Mouse (Mus musculus): ENCODE measurements at regions not wholly inside any gene's neighbourhood (a gene's known extent, or its start where the extent isn't known, plus 50 kb on each side); places are given as distances from the start of the nearest gene placed in this dataset.
"Not testable (repeated sequence)": the region's sequence is repeated elsewhere in the genome, so short reads cannot be mapped to it uniquely, and the experiment has no call there.

- H3K27ac ChIP-seq (ENCODE audit: low read depth): no peak overlapping the region
- ATAC-seq (no peak), DNase-seq (no peak)
- 11% methylated on average over 2 of the region's 2 CpGs for WGBS (ENCODE audit: insufficient replicate concordance)
- no peaks in the 10 kb centered on the region for H3K36me3 ChIP-seq (replicated peaks; ENCODE audit: insufficient read depth, low read length)
- H3K9me3 ChIP-seq (ENCODE audit: low read length): no peaks in the 10 kb centered on the region
- peaks cover 7% of the 10 kb centered on the region for H3K27me3 ChIP-seq (ENCODE audit: insufficient read depth, low read length)
- TF ChIP-seq CTCF (IDR thresholded peaks at IDR 0.05; ENCODE audit: low read depth): no peak
- no peak for TF ChIP-seq EP300 (IDR thresholded peaks at IDR 0.05; ENCODE audit: low read depth)
- no peak overlapping the region for H3K4me2 ChIP-seq (ENCODE audit: low read depth, low read length)
- no peaks in the 10 kb centered on the region for H3K4me1 ChIP-seq (ENCODE audit: insufficient read depth)
- no peak overlapping the region for H3K9ac ChIP-seq (replicated peaks)
- no peak overlapping the region for H3K4me3 ChIP-seq (ENCODE audit: low read depth, low read length)
Measured at GRCm38 (mm10) chr9:43857988-43858387, 114.2 kb downstream of the Nectin1 start.

- 37% methylated on average over 6 of the region's 6 CpGs for WGBS (ENCODE audit: insufficient replicate concordance)
- DNase-seq: no peak
- Histone ChIP-seq H3K36me3 (replicated peaks; ENCODE audit: insufficient read depth, low read length) (no peaks in the 10 kb centered on the region), H3K9me3 (ENCODE audit: low read length) (no peaks in the 10 kb centered on the region), H3K4me2 (ENCODE audit: low read depth, low read length) (no peak overlapping the region), H3K27ac (ENCODE audit: low read depth) (no peak overlapping the region), H3K9ac (replicated peaks) (no peak overlapping the region), H3K4me3 (ENCODE audit: low read depth, low read length) (no peak overlapping the region), H3K27me3 (ENCODE audit: insufficient read depth, low read length) (peaks cover 13% of the 10 kb centered on the region), H3K4me1 (ENCODE audit: insufficient read depth) (no peaks in the 10 kb centered on the region)
- no peak for TF ChIP-seq EP300 (IDR thresholded peaks at IDR 0.05; ENCODE audit: low read depth)
- TF ChIP-seq CTCF (IDR thresholded peaks at IDR 0.05; ENCODE audit: low read depth): no peak
- no peak for ATAC-seq
Measured at GRCm38 (mm10) chr9:43858761-43859160, 115.0 kb downstream of the Nectin1 start.

- Histone ChIP-seq H3K9me3 (ENCODE audit: low read length) (no peaks in the 10 kb centered on the region), H3K36me3 (replicated peaks; ENCODE audit: insufficient read depth, low read length) (no peaks in the 10 kb centered on the region), H3K9ac (replicated peaks) (no peak overlapping the region), H3K4me1 (ENCODE audit: insufficient read depth) (no peaks in the 10 kb centered on the region), H3K27ac (ENCODE audit: low read depth) (no peak overlapping the region), H3K4me3 (ENCODE audit: low read depth, low read length) (no peak overlapping the region), H3K4me2 (ENCODE audit: low read depth, low read length) (no peak overlapping the region), H3K27me3 (ENCODE audit: insufficient read depth, low read length) (peaks cover 20% of the 10 kb centered on the region)
- 90% methylated on average over 2 of the region's 2 CpGs for WGBS (ENCODE audit: insufficient replicate concordance)
- no peak for DNase-seq
- TF ChIP-seq EP300 (IDR thresholded peaks at IDR 0.05; ENCODE audit: low read depth) (no peak), CTCF (IDR thresholded peaks at IDR 0.05; ENCODE audit: low read depth) (no peak)
- ATAC-seq: no peak
Measured at GRCm38 (mm10) chr9:43860264-43860663, 116.5 kb downstream of the Nectin1 start.

GRCm38 (mm10) chr9:43861375-43861774, 117.6 kb downstream of the Nectin1 start:
- TF ChIP-seq CTCF (IDR thresholded peaks at IDR 0.05; ENCODE audit: low read depth) (no peak), EP300 (IDR thresholded peaks at IDR 0.05; ENCODE audit: low read depth) (no peak)
- 47% methylated on average over 10 of the region's 10 CpGs for WGBS (ENCODE audit: insufficient replicate concordance)
- ATAC-seq: no peak
- Histone ChIP-seq H3K4me2 (ENCODE audit: low read depth, low read length) (no peak overlapping the region), H3K9me3 (ENCODE audit: low read length) (no peaks in the 10 kb centered on the region), H3K36me3 (replicated peaks; ENCODE audit: insufficient read depth, low read length) (no peaks in the 10 kb centered on the region), H3K4me3 (ENCODE audit: low read depth, low read length) (no peak overlapping the region), H3K4me1 (ENCODE audit: insufficient read depth) (no peaks in the 10 kb centered on the region), H3K27me3 (ENCODE audit: insufficient read depth, low read length) (peaks cover 20% of the 10 kb centered on the region), H3K9ac (replicated peaks) (no peak overlapping the region), H3K27ac (ENCODE audit: low read depth) (no peak overlapping the region)
- DNase-seq: no peak

GRCm38 (mm10) chr9:43862034-43862433, 118.2 kb downstream of the Nectin1 start:
- not testable (repeated sequence) for H3K36me3 ChIP-seq (replicated peaks; ENCODE audit: insufficient read depth, low read length); ATAC-seq; H3K27ac ChIP-seq (ENCODE audit: low read depth); H3K9me3 ChIP-seq (ENCODE audit: low read length); H3K4me1 ChIP-seq (ENCODE audit: insufficient read depth); H3K4me2 ChIP-seq (ENCODE audit: low read depth, low read length); H3K9ac ChIP-seq (replicated peaks); DNase-seq; H3K4me3 ChIP-seq (ENCODE audit: low read depth, low read length)
- peaks cover 20% of the 10 kb centered on the region for H3K27me3 ChIP-seq (ENCODE audit: insufficient read depth, low read length)
- WGBS (ENCODE audit: insufficient replicate concordance): 25% methylated on average over 11 of the region's 11 CpGs

- DNase-seq: no peak
- H3K4me2 ChIP-seq (ENCODE audit: low read depth, low read length): no peak overlapping the region
- no peak overlapping the region for H3K9ac ChIP-seq (replicated peaks)
- ATAC-seq: no peak
- no peak overlapping the region for H3K4me3 ChIP-seq (ENCODE audit: low read depth, low read length)
- H3K36me3 ChIP-seq (replicated peaks; ENCODE audit: insufficient read depth, low read length): no peaks in the 10 kb centered on the region
- TF ChIP-seq CTCF (IDR thresholded peaks at IDR 0.05; ENCODE audit: low read depth): no peak
- TF ChIP-seq EP300 (IDR thresholded peaks at IDR 0.05; ENCODE audit: low read depth): no peak
- no peaks in the 10 kb centered on the region for H3K9me3 ChIP-seq (ENCODE audit: low read length)
- WGBS (ENCODE audit: insufficient replicate concordance): 6% methylated on average over 28 of the region's 30 CpGs
- no peaks in the 10 kb centered on the region for H3K4me1 ChIP-seq (ENCODE audit: insufficient read depth)
- H3K27ac ChIP-seq (ENCODE audit: low read depth): no peak overlapping the region
- H3K27me3 ChIP-seq (ENCODE audit: insufficient read depth, low read length): peaks cover 20% of the 10 kb centered on the region
Measured at GRCm38 (mm10) chr9:43863609-43864397, 120.0 kb downstream of the Nectin1 start.
